Mouse (Mus musculus) splenic B cell, adult 2 months (primary cell): Measurements from ENCODE around the gene March10.
A peak's percentile ranks its signal among the peaks of the same experiment; 100 is the strongest.

ENCODE experiments used
- DNase-seq: peaks from one replicate; pipeline ENCODE4 v3.0.0-alpha.2; 2011; ENCODE audit warnings: low read depth, low spot score
- H3K27me3 ChIP-seq: 2 replicates; pipeline ENCODE4 v1.6.1; 2012; ENCODE audit warnings: mild to moderate bottlenecking, low read length, moderate library complexity, mixed read lengths; ENCODE audit not compliant: control insufficient read depth, poor library complexity, insufficient read depth, severe bottlenecking
- H3K36me3 ChIP-seq: 2 replicates; pipeline ENCODE4 v1.6.1; 2012; ENCODE audit warnings: mild to moderate bottlenecking, low read length, moderate library complexity, mixed read lengths; ENCODE audit not compliant: control insufficient read depth, poor library complexity, insufficient read depth, severe bottlenecking

The March10 gene

DNA sequence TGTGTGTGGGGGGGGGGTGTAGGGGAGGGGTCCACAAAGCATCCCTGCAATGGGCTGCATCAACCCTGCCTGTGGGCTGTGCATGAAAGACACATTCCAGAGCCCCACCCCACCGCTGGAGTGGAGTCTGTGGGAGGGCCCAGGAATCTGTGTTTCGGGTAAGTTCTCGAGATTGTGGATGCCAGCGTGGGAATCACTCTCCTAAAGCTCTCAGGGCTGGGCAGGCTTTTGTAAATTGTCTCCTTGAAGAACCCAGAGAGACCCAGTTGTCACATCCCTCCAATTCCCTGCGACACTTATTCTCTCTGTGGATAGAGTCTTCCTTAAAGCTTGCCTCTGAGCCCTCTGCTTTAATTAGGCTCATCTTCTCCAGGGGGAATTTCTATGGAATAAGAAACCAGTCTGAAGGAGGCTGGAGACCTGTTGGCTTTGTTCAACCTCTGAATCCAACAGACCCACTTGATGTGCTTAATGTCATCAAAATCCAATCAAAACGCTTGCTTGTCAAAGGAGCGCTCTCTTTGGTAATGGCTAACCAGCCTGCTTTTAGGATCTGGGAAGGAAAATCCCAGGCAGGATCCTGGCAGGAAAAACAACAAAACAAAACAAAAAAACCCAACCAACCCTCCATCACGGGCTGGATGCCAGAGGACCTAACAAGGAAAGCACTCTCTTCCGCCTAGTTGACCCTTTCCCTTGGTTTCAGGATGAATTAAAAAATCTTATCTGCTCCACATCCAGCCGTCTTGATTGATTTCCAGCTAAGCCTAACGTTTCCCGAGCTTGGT lies 92.7 kb downstream of the March10 start:
- H3K27me3 ChIP-seq: no peaks in the 10 kb centered on the region; the same call in 1 of the 2 replicates
- DNase-seq: no peak
- no peaks in the 10 kb centered on the region for H3K36me3 ChIP-seq

DNA sequence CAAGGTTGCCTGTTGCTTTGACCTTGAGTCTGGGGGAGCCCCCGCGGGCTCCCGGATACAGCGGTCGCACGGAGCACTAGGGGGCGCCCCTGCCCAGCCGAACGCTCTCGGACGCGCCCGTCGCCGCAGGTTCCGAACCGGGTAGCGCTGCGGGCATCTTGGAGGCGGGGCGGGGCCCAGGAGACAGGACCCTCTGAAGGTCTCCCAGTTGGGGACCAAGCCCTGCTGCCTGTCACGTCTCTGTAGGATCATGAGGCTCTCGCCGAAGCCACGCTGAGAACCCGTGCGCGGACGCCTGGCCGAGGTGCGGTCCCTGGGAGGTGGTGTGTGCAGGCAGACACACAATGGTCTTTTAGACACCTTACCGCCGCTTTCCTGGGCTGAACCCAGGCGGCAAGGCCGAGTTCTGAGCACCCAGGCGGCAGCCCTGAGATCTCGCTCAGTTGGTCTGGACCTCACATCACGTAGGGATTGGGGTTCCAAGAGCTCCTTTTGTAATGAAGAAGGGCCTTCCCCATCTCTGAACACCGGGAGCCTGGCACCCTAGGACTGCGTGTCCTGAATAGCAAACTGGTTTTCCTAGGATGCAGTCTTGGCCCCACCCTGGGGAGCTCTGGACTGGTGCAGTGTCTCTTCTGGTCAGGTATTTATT lies 93.5 kb downstream of the March10 start:
- Histone ChIP-seq H3K27me3 (no peaks in the 10 kb centered on the region; the same call in 1 of the 2 replicates), H3K36me3 (no peaks in the 10 kb centered on the region)
- DNase-seq: peak; percentile 69

DNA sequence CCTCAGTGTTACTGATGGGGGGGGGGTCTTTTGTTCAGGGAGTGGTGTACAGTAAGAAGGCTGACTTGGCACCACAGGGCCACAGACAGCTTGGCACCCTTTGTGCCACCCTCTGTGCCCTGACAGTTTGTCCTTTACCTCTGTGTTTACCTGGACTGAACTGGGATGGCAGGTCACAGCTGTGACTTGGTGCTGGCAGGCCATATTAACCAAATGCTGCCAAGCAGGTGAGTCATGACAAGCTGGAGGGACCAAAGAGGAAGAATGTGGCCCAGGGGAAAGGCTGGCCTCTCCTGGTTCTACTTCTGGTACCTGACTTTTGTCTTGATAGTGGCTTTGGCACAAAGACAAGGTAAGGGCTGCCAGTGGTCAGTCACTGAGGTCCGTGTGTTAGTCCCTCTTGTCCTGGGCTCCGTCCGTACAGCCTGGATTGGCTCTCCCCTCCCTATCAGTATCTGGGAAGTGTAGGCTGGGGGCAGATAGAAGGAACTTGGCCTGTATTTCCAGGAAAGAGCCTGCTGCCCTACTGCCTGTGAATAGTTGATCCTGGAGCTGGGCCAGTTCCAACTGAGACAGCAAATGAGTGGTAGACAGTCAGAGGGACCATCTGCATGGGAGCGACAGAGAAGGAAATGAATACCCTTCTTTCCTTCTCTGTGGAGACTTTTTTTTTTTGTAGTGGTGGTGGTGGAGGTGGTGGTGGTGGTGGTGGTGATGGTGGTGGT lies 94.3 kb downstream of the March10 start:
- DNase-seq: no peak
- H3K27me3 ChIP-seq: no peaks in the 10 kb centered on the region; the same call in 1 of the 2 replicates
- H3K36me3 ChIP-seq: no peaks in the 10 kb centered on the region

DNA sequence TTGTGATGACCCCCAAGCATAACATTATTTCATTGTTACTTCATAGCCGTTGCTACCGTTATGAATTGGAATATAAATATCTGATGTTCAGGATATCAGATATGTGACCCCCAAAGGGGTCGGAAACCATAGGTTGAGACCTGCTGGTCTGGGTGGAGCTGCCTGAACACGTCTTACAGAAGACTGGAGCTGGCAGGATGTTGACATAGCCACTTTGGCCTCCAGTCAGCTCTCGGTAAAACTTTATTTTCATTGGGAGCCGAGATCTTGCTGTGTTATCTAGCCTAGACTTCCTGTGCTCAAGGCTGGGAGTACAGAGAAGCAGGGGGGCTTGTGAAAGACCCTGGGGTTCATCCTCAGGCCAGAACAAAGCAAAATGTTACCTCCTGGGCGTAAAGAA lies 100.2 kb downstream of the March10 start:
- DNase-seq: no peak
- H3K27me3 ChIP-seq: no peaks in the 10 kb centered on the region
- H3K36me3 ChIP-seq: no peaks in the 10 kb centered on the region

DNA sequence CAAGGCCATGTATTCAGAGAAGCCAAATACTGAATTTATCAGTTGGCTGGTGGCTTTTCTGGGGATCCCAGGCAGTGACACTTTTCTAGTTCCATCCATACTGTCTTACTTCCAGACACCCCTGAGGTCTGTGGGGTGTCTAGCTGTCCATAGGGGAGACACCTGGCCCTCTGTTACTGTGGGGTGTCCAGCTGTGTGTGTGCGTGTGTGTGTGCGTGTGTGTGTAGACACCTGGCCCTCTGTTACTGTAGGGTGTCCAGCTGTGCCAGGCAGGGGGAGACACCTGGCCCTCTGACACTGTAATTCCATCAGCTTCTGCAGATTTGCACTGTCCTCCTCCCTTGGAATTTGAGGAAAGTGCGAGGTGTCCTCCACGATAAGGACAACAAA lies 102.6 kb downstream of the March10 start:
- H3K27me3 ChIP-seq: no peaks in the 10 kb centered on the region

DNA sequence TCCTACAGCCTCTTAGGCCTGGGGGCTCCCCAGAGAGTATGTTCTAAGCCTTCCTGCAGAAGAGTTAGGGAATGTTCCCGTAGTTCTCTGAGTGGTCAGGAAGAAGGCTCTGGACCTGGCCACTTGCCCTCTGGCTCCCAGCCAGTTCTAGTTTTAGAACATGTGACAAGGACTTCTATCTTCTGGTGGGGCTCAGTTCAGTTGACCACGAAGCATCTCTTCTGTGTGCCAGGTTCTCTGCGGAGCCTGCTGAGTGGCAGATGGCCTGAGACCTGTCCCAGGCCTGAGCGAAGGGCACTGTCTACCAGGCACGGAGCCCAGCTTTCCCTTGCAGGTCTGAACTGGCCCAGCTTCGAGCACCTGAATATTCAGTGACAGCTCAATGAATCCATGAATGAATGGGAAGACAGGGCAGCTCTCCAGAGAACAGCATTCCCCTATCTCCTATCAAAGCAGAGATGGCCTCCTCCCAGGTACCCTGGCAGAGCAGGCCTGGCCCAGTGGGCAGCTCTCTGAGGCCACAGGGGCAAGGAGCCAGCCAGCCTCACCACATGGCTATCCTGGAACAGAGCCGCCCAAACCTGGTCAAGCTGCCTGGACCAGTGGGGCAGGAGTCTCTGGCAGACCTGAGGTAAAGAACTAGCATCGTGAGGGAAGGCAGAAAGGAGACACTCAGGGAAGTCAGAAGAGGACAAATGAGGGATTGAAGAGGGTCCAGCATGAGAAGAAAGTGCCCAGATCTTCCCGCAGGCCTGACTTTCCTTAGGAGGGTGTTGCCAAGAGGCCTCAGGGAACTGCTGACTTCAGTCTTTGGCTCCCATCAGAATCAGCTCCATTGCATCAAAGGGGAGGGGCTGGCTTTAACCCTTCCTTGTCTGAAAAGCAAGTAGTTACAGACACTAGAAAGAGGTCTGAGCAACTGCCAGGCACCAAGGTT lies 103.3 kb downstream of the March10 start:
- Histone ChIP-seq H3K36me3 (no peaks in the 10 kb centered on the region), H3K27me3 (no peaks in the 10 kb centered on the region)
- DNase-seq: no peak

More for the DNA sequence above, 102.6 kb downstream of the March10 start:
- no peaks in the 10 kb centered on the region for H3K36me3 ChIP-seq
- no peak for DNase-seq

DNA sequence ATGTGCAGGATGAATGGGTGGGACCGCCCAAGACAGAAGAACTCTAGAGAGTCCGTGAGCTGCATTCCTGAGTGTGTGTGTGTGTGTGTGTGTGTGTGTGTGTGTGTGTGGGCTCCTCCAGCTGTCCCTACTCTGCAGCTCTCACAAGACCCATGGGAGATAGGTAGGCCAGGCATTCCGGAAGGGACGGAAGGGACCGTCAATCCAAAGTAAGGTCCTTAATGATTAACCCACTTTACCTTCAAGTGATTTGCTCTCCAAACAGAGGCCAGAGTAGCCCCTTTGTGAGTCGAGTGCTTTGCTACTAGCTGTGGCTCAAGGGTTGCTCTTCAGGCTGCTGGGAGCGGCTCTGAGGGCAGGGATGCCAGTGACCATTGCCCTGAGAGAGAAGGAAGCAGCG lies 104.4 kb downstream of the March10 start:
- no peak for DNase-seq
- H3K36me3 ChIP-seq: no peaks in the 10 kb centered on the region
- H3K27me3 ChIP-seq: no peaks in the 10 kb centered on the region

DNA sequence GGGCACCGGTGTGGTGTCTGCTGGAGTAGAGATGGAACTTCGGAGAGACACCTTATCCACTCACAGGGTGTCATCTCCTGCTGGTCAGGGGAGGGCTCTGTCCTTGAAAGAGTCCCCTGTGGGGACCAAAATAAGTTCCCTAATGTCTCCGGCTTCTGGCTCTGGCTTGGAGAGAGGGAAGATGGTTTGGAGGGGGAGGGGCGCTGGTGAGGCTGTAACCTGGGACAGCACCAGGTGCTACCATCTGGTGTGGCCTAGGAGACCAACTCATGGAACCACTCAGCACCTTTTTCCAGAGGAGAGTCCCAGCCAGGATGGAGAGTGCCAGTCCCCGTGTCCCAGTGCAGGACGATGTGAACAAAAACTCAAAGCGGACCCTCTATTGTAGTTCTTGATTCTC lies 105.9 kb downstream of the March10 start:
- no peak for DNase-seq
- no peaks in the 10 kb centered on the region for H3K36me3 ChIP-seq
- H3K27me3 ChIP-seq: no peaks in the 10 kb centered on the region

DNA sequence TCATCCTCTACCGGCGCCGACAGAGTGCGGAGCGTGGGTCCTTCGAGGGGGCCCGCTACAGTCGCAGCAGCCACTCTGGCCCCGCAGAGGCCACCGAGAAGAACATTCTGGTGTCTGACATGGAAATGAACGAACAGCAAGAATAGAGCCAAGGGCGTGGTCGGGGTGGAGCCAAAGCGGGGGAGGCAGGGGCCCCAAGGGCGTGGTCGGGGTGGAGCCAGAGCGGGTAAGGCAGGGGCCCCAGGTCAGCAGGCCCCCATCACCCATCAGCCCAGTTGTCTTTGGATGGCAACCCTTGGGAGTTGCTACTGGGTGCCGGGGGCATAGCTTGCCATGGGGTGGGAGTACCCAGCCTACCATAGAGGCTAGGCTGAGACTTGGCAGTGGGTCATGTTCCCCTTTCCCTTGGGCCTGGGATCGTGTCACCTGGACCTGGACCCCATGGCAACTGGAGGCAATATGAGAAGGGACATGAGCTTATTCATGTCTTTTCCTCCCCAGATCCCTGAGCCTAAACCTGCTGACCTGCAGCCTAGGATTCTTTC lies 106.7 kb downstream of the March10 start:
- H3K36me3 ChIP-seq: no peaks in the 10 kb centered on the region
- no peak for DNase-seq
- no peaks in the 10 kb centered on the region for H3K27me3 ChIP-seq

DNA sequence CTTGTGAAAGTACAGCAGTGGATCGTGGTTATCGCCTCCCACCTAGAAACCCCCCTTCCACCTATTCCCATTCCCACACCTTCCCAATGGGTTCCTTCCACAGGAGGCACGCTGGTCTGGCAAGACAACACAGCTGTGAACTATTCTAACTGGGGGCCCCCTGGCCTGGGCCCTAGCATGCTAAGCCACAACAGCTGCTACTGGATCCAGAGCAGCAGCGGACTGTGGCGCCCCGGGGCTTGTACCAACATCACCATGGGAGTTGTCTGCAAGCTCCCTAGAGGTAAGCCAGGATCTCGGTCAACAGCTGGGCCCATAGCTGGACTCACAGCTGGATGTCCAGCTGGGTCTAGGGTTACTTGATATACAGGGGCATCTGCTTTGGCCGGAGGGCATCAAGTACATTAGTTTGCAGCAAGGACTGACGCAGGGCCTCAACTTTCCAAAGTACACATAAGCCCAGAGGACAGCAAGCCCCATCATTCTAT lies 108.0 kb downstream of the March10 start:
- H3K27me3 ChIP-seq: no peaks in the 10 kb centered on the region
- no peaks in the 10 kb centered on the region for H3K36me3 ChIP-seq
- no peak for DNase-seq

DNA sequence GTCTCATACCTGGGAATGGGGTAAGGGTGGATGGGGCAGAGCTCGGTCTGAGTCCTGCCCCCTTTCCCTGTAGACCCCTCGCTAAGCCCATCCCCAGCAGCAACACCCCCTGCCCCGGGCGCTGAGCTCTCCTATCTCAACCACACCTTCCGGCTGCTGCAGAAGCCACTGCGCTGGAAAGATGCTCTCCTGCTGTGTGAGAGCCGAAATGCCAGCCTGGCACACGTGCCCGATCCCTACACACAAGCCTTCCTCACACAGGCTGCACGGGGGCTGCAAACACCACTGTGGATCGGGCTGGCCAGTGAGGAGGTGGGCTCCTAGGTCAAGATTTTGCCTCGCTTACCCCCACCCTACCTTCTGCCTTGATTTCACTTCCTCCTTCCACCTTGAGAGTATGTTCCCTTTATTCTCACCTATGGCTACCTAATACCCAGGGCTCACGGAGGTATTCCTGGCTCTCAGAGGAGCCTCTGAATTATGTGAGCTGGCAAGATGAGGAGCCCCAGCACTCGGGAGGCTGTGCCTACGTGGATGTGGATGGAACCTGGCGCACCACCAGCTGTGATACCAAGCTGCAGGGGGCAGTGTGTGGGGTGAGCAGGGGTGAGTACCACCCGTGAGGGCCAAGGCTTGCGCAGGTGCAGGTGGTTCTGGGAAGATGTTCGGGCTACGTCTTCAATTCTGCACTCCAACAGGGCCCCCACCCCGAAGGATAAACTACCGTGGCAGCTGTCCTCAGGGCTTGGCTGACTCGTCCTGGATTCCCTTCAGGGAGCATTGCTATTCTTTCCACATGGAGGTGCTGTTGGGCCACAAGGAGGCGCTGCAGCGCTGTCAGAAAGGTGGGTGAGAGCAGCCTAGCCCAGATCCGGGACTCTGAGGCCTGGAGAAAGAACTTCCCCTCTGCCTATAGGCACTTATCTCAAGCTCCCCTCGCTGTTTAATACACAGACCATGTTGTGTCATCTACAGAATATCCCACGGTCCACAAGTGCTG lies 109.1 kb downstream of the March10 start:
- no peaks in the 10 kb centered on the region for H3K27me3 ChIP-seq
- peak; percentile 70 for DNase-seq
- no peaks in the 10 kb centered on the region for H3K36me3 ChIP-seq

DNA sequence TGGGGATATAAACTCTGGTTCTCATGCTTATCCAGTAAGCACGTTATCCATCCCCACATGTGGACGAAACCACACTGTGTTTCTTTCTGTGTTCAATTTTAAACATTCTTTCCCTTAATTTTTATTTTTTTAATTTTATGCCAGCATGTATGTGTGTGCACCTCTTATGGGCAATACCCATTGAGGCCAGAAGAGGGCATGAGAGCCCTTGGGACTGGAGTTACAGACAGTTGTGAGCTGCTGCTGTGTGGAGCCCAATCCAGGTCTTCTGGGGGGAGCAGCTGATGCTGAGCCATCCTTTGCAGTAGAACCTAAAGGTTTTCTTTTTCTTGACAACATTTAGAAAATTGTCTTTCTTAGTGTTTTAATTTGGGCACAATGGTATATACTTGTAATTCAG lies 111.3 kb downstream of the March10 start:
- H3K36me3 ChIP-seq: no peaks in the 10 kb centered on the region
- DNase-seq: peak; percentile 40
- no peaks in the 10 kb centered on the region for H3K27me3 ChIP-seq
